Mouse (Mus musculus): Measurements from ENCODE around the gene Mdga1. TPM values are rescaled to one million over a fixed set of nuclear protein-coding genes. Genes with fewer than 3 reads are reported as not detected.

The Mdga1 gene
- polyA plus RNA-seq, 1 experiment from 2014 or later: 14.3 TPM

DNA sequence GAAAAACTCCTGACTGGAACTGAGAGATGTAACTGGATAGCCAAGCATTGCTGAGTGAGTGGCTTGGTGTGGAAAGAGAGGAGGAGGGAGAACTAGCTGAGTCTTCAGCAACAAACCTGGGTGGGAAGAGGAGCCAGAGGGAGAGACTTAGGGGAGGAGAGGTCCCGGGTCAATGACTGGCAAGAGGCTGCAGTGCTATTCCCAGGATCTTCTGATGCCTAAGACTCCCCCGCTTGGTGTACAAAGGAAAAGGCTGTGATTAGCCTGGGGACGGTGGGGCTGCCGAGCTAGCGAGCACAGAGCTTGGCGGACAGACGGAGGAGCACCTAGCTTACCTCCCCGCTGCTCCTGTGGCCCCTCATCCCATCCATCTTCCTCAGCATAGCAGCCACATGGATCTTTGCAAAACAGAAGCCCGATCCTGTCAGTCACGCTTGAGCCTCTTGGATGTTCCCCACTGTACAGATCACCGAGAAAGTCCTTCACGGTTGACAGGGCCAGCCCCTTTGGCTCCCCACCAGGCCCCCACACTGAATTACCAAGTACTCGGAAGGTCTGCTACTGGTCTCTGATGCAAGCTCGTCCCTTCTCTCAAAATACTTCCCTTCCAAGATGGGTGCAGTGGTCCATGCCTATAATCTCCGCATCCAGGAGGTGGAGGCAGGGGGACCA is 2.0 kb upstream of the Mdga1 start:
- H3K4me1 ChIP-seq (ENCODE audit: control insufficient read depth, insufficient read depth, low read length): no peaks in the 10 kb centered on the region
- no peaks in the 10 kb centered on the region for H3K9me3 ChIP-seq (replicated peaks; ENCODE audit: control insufficient read depth, low read length, poor library complexity, severe bottlenecking)
- no peak overlapping the region for H3K4me2 ChIP-seq (ENCODE audit: low read length)
- no peak for ATAC-seq
- no peak overlapping the region for H3K27ac ChIP-seq (ENCODE audit: low read length)
- 27% methylated on average over 15 of the region's 15 CpGs for WGBS
- H3K27me3 ChIP-seq (ENCODE audit: control insufficient read depth, insufficient read depth, low read depth, low read length): no peaks in the 10 kb centered on the region
- no peak overlapping the region for H3K9ac ChIP-seq (ENCODE audit: low read depth, low read length)
- H3K4me3 ChIP-seq (ENCODE audit: low read depth, low read length): no peak overlapping the region
- H3K36me3 ChIP-seq (ENCODE audit: control insufficient read depth, insufficient read depth, low read length): no peaks in the 10 kb centered on the region

GRCm38 (mm10) chr17:29965506-29965905 is 4.4 kb downstream of the Mdga1 start:
- peaks cover 3% of the 10 kb centered on the region; the same call in 1 of the 2 replicates for H3K27me3 ChIP-seq (ENCODE audit: control insufficient read depth, insufficient read depth, low read depth, low read length)
- H3K9ac ChIP-seq (ENCODE audit: low read depth, low read length): no peak overlapping the region
- H3K9me3 ChIP-seq (replicated peaks; ENCODE audit: control insufficient read depth, low read length, poor library complexity, severe bottlenecking): no peaks in the 10 kb centered on the region
- H3K4me2 ChIP-seq (ENCODE audit: low read length): no peak overlapping the region
- H3K4me1 ChIP-seq (ENCODE audit: control insufficient read depth, insufficient read depth, low read length): peaks cover 23% of the 10 kb centered on the region
- ATAC-seq: 0 out of 2 replicates have a peak, but pooled peaks have one; percentile 26
- no peak overlapping the region for H3K4me3 ChIP-seq (ENCODE audit: low read depth, low read length)
- 7% methylated on average over 5 of the region's 5 CpGs for WGBS
- H3K27ac ChIP-seq (ENCODE audit: low read length): no peak overlapping the region
- H3K36me3 ChIP-seq (ENCODE audit: control insufficient read depth, insufficient read depth, low read length): no peaks in the 10 kb centered on the region

DNA sequence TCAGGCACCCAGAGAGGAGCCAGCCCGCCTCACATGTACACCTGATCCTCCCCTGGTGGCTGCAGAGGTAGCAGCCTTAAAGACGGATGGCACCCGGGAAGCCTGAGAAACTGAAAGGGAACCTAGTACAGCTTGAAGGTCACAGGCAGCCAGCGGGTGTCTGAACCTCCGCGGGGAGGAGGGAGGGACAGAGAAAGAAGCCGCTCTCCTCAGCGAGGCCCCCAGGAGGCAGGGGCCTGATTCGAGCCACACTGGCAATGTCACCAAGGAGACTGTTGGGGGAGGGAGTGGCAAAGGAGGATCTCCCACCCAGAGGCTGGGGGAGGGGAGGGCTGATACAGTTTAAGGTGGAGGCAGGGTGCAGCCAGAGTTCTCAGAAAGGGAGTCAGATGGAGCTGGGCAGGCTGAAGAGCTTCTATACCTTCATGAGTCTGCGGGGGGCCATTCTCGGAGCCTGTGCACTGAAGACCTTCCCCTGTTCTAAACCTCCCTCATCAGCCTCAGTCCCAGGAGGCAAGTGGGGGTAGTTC is 6.1 kb downstream of the Mdga1 start:
- H3K9ac ChIP-seq (ENCODE audit: low read depth, low read length): peak overlapping the region; percentile 16; the same call in 1 of the 2 replicates
- peaks cover 3% of the 10 kb centered on the region; the same call in 1 of the 2 replicates for H3K27me3 ChIP-seq (ENCODE audit: control insufficient read depth, insufficient read depth, low read depth, low read length)
- peaks cover 23% of the 10 kb centered on the region for H3K4me1 ChIP-seq (ENCODE audit: control insufficient read depth, insufficient read depth, low read length)
- H3K4me3 ChIP-seq (ENCODE audit: low read depth, low read length): no peak overlapping the region
- ATAC-seq: no peak
- no peaks in the 10 kb centered on the region for H3K36me3 ChIP-seq (ENCODE audit: control insufficient read depth, insufficient read depth, low read length)
- H3K4me2 ChIP-seq (ENCODE audit: low read length): peak overlapping the region; percentile 34
- no peak overlapping the region for H3K27ac ChIP-seq (ENCODE audit: low read length)
- H3K9me3 ChIP-seq (replicated peaks; ENCODE audit: control insufficient read depth, low read length, poor library complexity, severe bottlenecking): no peaks in the 10 kb centered on the region; the same call in 1 of the 2 replicates
- 6% methylated on average over 10 of the region's 11 CpGs for WGBS

- no peaks in the 10 kb centered on the region for H3K36me3 ChIP-seq (ENCODE audit: control insufficient read depth, insufficient read depth, low read length)
- H3K4me3 ChIP-seq (ENCODE audit: low read depth, low read length): no peak overlapping the region
- no peaks in the 10 kb centered on the region; the same call in 1 of the 2 replicates for H3K9me3 ChIP-seq (replicated peaks; ENCODE audit: control insufficient read depth, low read length, poor library complexity, severe bottlenecking)
- H3K9ac ChIP-seq (ENCODE audit: low read depth, low read length): no peak overlapping the region
- H3K4me2 ChIP-seq (ENCODE audit: low read length): no peak overlapping the region
- ATAC-seq: no peak
- no peaks in the 10 kb centered on the region for H3K27me3 ChIP-seq (ENCODE audit: control insufficient read depth, insufficient read depth, low read depth, low read length)
- 62% methylated on average over 8 of the region's 8 CpGs for WGBS
- H3K4me1 ChIP-seq (ENCODE audit: control insufficient read depth, insufficient read depth, low read length): no peaks in the 10 kb centered on the region
- H3K27ac ChIP-seq (ENCODE audit: low read length): no peak overlapping the region
Measured at GRCm38 (mm10) chr17:29955880-29956279, 14.0 kb downstream of the Mdga1 start.

DNA sequence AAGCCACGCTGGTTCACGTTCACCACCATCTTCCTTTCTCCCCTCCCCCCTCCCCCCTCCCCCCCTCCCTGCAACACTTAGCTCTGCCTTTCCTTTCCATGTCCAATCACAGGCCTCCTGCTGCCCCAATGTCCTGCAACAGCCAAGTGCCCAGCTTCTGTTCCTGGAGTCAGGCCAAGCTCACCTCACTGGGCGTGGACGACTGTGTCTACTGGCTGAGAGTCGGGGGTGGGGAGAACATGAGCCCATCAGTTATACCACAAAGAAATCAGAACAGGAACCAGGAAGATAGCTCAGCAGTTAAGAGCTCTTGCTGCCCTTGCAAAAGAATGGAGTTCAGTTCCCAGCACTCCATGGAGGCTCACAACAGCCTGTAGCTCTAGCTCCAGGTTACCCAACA is 15.6 kb downstream of the Mdga1 start:
- Histone ChIP-seq H3K4me1 (ENCODE audit: control insufficient read depth, insufficient read depth, low read length) (no peaks in the 10 kb centered on the region), H3K4me3 (ENCODE audit: low read depth, low read length) (no peak overlapping the region), H3K27ac (ENCODE audit: low read length) (no peak overlapping the region), H3K27me3 (ENCODE audit: control insufficient read depth, insufficient read depth, low read depth, low read length) (no peaks in the 10 kb centered on the region), H3K4me2 (ENCODE audit: low read length) (no peak overlapping the region), H3K36me3 (ENCODE audit: control insufficient read depth, insufficient read depth, low read length) (no peaks in the 10 kb centered on the region), H3K9me3 (replicated peaks; ENCODE audit: control insufficient read depth, low read length, poor library complexity, severe bottlenecking) (no peaks in the 10 kb centered on the region; the same call in 1 of the 2 replicates), H3K9ac (ENCODE audit: low read depth, low read length) (no peak overlapping the region)
- no peak for ATAC-seq
- 87% methylated on average over 5 of the region's 5 CpGs for WGBS

GRCm38 (mm10) chr17:29951100-29951499 is 18.8 kb downstream of the Mdga1 start:
- WGBS: 43% methylated on average over 6 of the region's 6 CpGs
- Histone ChIP-seq H3K27me3 (ENCODE audit: control insufficient read depth, insufficient read depth, low read depth, low read length) (no peaks in the 10 kb centered on the region), H3K9me3 (replicated peaks; ENCODE audit: control insufficient read depth, low read length, poor library complexity, severe bottlenecking) (no peaks in the 10 kb centered on the region), H3K4me3 (ENCODE audit: low read depth, low read length) (no peak overlapping the region), H3K36me3 (ENCODE audit: control insufficient read depth, insufficient read depth, low read length) (no peaks in the 10 kb centered on the region), H3K4me2 (ENCODE audit: low read length) (no peak overlapping the region), H3K4me1 (ENCODE audit: control insufficient read depth, insufficient read depth, low read length) (no peaks in the 10 kb centered on the region; the same call in 1 of the 2 replicates), H3K27ac (ENCODE audit: low read length) (no peak overlapping the region), H3K9ac (ENCODE audit: low read depth, low read length) (no peak overlapping the region)
- no peak for ATAC-seq

DNA sequence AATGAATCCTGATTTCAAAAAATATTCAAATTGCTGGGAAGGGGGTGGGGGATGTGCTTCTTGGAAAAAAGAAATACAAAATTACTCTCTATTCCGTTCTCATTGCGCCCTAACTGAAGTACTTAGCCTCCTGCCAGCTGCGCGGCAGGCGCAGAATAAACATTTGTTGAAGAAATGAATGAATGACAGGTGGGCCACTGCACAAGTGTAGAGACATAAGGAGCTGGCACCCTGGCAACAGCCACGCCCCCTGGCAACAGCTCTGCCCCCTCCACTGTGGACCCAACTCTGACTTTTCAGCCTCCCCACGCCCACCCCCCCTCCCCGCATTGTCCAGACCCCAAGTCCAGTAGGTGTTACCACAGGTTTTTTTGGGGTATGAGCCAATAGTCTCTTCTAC is 19.3 kb downstream of the Mdga1 start:
- no peaks in the 10 kb centered on the region; the same call in 1 of the 2 replicates for H3K4me1 ChIP-seq (ENCODE audit: control insufficient read depth, insufficient read depth, low read length)
- no peak overlapping the region for H3K4me3 ChIP-seq (ENCODE audit: low read depth, low read length)
- no peaks in the 10 kb centered on the region for H3K9me3 ChIP-seq (replicated peaks; ENCODE audit: control insufficient read depth, low read length, poor library complexity, severe bottlenecking)
- H3K4me2 ChIP-seq (ENCODE audit: low read length): no peak overlapping the region
- ATAC-seq: no peak
- no peak overlapping the region for H3K9ac ChIP-seq (ENCODE audit: low read depth, low read length)
- 62% methylated on average over 8 of the region's 8 CpGs for WGBS
- no peaks in the 10 kb centered on the region for H3K36me3 ChIP-seq (ENCODE audit: control insufficient read depth, insufficient read depth, low read length)
- H3K27ac ChIP-seq (ENCODE audit: low read length): no peak overlapping the region
- no peaks in the 10 kb centered on the region for H3K27me3 ChIP-seq (ENCODE audit: control insufficient read depth, insufficient read depth, low read depth, low read length)

DNA sequence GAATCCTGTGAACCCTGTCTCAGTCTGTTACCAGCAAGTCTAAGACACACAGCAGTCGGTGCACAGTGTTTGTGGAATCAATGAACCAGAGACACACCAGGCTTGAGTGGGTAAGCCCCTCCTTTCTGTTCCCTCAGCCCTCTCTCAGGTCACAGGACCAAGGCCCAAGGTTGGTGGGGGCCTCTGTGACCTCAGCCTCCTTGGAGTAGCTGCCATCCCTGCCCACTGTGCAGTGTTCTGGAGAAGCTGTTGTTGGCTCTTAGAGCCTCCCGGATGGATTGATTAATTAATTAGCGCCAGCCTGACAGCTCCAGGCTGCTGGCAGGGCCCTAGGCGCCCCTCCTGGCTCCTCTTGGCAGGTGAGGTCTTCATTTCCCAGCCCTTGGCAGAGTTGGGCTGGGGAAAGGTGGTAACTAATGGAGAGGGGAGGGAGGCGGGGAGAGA is 22.6 kb downstream of the Mdga1 start:
- Histone ChIP-seq H3K4me1 (ENCODE audit: control insufficient read depth, insufficient read depth, low read length) (no peaks in the 10 kb centered on the region; the same call in 1 of the 2 replicates), H3K36me3 (ENCODE audit: control insufficient read depth, insufficient read depth, low read length) (no peaks in the 10 kb centered on the region), H3K9me3 (replicated peaks; ENCODE audit: control insufficient read depth, low read length, poor library complexity, severe bottlenecking) (no peaks in the 10 kb centered on the region), H3K27ac (ENCODE audit: low read length) (no peak overlapping the region), H3K4me2 (ENCODE audit: low read length) (no peak overlapping the region), H3K9ac (ENCODE audit: low read depth, low read length) (no peak overlapping the region), H3K27me3 (ENCODE audit: control insufficient read depth, insufficient read depth, low read depth, low read length) (no peaks in the 10 kb centered on the region), H3K4me3 (ENCODE audit: low read depth, low read length) (no peak overlapping the region)
- peak; percentile 67; the same call in 1 of the 2 replicates for ATAC-seq
- WGBS: 22% methylated on average over 5 of the region's 5 CpGs

DNA sequence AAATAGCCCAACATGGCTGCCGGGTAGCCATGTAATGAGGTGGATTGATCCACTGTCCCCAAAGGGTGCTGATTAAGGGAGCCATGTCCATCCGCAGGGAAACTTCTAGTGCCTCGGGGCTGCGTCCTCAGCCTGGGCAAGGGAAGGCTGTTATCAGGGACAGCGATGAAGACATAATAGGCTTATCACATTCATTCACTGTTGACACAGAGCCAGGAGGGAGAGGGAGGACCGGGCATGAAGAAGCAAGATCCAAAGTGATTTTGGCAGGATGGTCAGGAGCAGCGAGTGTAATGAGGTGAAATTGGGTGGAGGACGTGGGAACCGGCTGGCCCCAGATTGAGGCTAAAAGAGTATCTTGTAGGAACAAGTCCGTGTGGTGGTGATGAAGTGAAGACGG is 25.5 kb downstream of the Mdga1 start:
- H3K36me3 ChIP-seq (ENCODE audit: control insufficient read depth, insufficient read depth, low read length): no peaks in the 10 kb centered on the region
- H3K27ac ChIP-seq (ENCODE audit: low read length): no peak overlapping the region
- no peak for ATAC-seq
- H3K9me3 ChIP-seq (replicated peaks; ENCODE audit: control insufficient read depth, low read length, poor library complexity, severe bottlenecking): no peaks in the 10 kb centered on the region
- H3K4me1 ChIP-seq (ENCODE audit: control insufficient read depth, insufficient read depth, low read length): no peaks in the 10 kb centered on the region; the same call in 1 of the 2 replicates
- no peak overlapping the region for H3K4me3 ChIP-seq (ENCODE audit: low read depth, low read length)
- H3K4me2 ChIP-seq (ENCODE audit: low read length): no peak overlapping the region
- no peaks in the 10 kb centered on the region for H3K27me3 ChIP-seq (ENCODE audit: control insufficient read depth, insufficient read depth, low read depth, low read length)
- no peak overlapping the region for H3K9ac ChIP-seq (ENCODE audit: low read depth, low read length)
- WGBS: 64% methylated on average over 11 of the region's 11 CpGs

Data from midbrain, embryonic 16.5 days (tissue).